Mouse (Mus musculus) thymus, adult 2 months (tissue): ENCODE measurements around the gene Sh3rf1.

ENCODE experiments used
- CTCF ChIP-seq: fragments of 200-500 bp; IDR thresholded peaks from 2 replicates; pipeline ENCODE4 v1.5.1; 2012; ENCODE audit warnings: mild to moderate bottlenecking, control low read depth, low read length, moderate library complexity, borderline replicate concordance; ENCODE audit not compliant: control insufficient read depth, poor library complexity, insufficient read depth; ENCODE audit errors: extremely low read depth
- POLR2A ChIP-seq: fragments of 200-500 bp; IDR thresholded peaks from 2 replicates; pipeline ENCODE4 v1.6.1; 2012; ENCODE audit warnings: mild to moderate bottlenecking, low read length, control low read depth, moderate library complexity; ENCODE audit not compliant: control insufficient read depth, poor library complexity, insufficient read depth; ENCODE audit errors: extremely low read depth

GRCm38 (mm10) chr8:61285896-61286295 lies 62.2 kb downstream of the Sh3rf1 start:
- TF ChIP-seq CTCF = no peak
- TF ChIP-seq POLR2A = no peak
